Mouse (Mus musculus) forebrain, postnatal 0 days (tissue): Measurements from ENCODE around the gene Gabarapl2. TPM values are rescaled to one million over a fixed set of nuclear protein-coding genes. Genes with fewer than 3 reads are reported as not detected.

Experiments
- ATAC-seq: fragments of 200-750 bp; cut with Nextera tagmentation; 2 replicates; pipeline ENCODE4 v1.8.0; 2017; ENCODE audit warnings: mild to moderate bottlenecking, moderate library complexity
- DNase-seq: peaks from one replicate; pipeline ENCODE4 v3.0.0-alpha.2; 2015
- H3K27ac ChIP-seq: fragments of 300-500 bp; sonication (generic); 2 replicates; pipeline ENCODE4 v1.5.1; 2014; ENCODE audit warnings: low read depth, mild to moderate bottlenecking, antibody characterized with exemption, low read length, moderate library complexity, mixed read lengths
- H3K27me3 ChIP-seq: fragments of 300-500 bp; sonication (generic); 2 replicates; pipeline ENCODE4 v1.6.1; 2014; ENCODE audit warnings: mild to moderate bottlenecking, low read length, mixed read lengths; ENCODE audit not compliant: insufficient read depth
- H3K36me3 ChIP-seq: fragments of 300-500 bp; sonication (generic); 2 replicates; pipeline ENCODE4 v1.6.1; 2014; ENCODE audit warnings: mild to moderate bottlenecking, moderate library complexity; ENCODE audit not compliant: insufficient read depth
- H3K4me1 ChIP-seq: fragments of 300-500 bp; sonication (generic); 2 replicates; pipeline ENCODE4 v1.6.1; 2014; ENCODE audit warnings: antibody characterized with exemption; ENCODE audit not compliant: insufficient read depth
- H3K4me2 ChIP-seq: fragments of 300-500 bp; sonication (generic); 2 replicates; pipeline ENCODE4 v1.6.1; 2014; ENCODE audit warnings: low read depth, mild to moderate bottlenecking, moderate library complexity
- H3K4me3 ChIP-seq: fragments of 300-500 bp; sonication (generic); 2 replicates; pipeline ENCODE4 v1.5.1; 2014; ENCODE audit warnings: low read depth, low read length, mixed read lengths
- H3K9ac ChIP-seq: fragments of 300-500 bp; sonication (generic); 2 replicates; pipeline ENCODE4 v1.6.1; 2014; ENCODE audit warnings: mild to moderate bottlenecking
- H3K9me3 ChIP-seq: fragments of 300-500 bp; sonication (generic); 2 replicates; pipeline ENCODE4 v1.6.1; 2016; ENCODE audit warnings: low read length
- CTCF ChIP-seq: sonication (generic); IDR thresholded peaks from 2 replicates; pipeline ENCODE4 v1.5.1; 2016; ENCODE audit warnings: antibody characterized with exemption, control low read depth, low read depth
- WGBS: fragments of 180-500 bp; shearing (Covaris S2); extraction: QIAGEN DNeasy Blood & Tissue Kit; methylation state at CpG from one replicate; pipeline ENCODE4 v1.1.7; 2014; 5-methylcytosine and 5-hydroxymethylcytosine counted together
- polyA plus RNA-seq: library from polyadenylated mRNA; unstranded; fragments of >200 nt; fragmentation: Nextera tagmentation; extraction: Ambion mirVana; gene quantifications from 2 replicates; pipeline ENCODE4 v1.2.1, GENCODE M21; 2015
- total RNA-seq: library from RNA; depleted of rRNA; stranded (reverse); fragments of >200 nt; gene quantifications from 2 replicates; pipeline ENCODE4 v1.2.3, GENCODE M21; 2014

Gabarapl2 gene
- total and polyA plus RNA-seq, 2 experiments from 2014 or later: 155 to 489 TPM

- TF ChIP-seq CTCF: no peak
- Histone ChIP-seq H3K27ac (no peak overlapping the region), H3K4me2 (no peak overlapping the region), H3K36me3 (no peaks in the 10 kb centered on the region), H3K9ac (no peak overlapping the region), H3K9me3 (no peaks in the 10 kb centered on the region), H3K4me3 (no peak overlapping the region), H3K4me1 (no peaks in the 10 kb centered on the region), H3K27me3 (no peaks in the 10 kb centered on the region)
- no peak for DNase-seq
- 82% methylated on average over 5 of the region's 5 CpGs for WGBS
- no peak for ATAC-seq
Measured at GRCm38 (mm10) chr8:111967246-111967870, 26.9 kb downstream of the Gabarapl2 start.

- Histone ChIP-seq H3K4me2 (no peak overlapping the region), H3K36me3 (no peaks in the 10 kb centered on the region), H3K9me3 (no peaks in the 10 kb centered on the region), H3K4me1 (no peaks in the 10 kb centered on the region), H3K27me3 (no peaks in the 10 kb centered on the region), H3K27ac (no peak overlapping the region), H3K4me3 (no peak overlapping the region), H3K9ac (no peak overlapping the region)
- TF ChIP-seq CTCF: no peak
- DNase-seq (no peak), ATAC-seq (no peak)
- WGBS: 79% methylated on average over 10 of the region's 10 CpGs
Measured at GRCm38 (mm10) chr8:111968541-111968940, 28.0 kb downstream of the Gabarapl2 start.

GRCm38 (mm10) chr8:111968991-111969390 is 28.5 kb downstream of the Gabarapl2 start:
- Histone ChIP-seq H3K4me3 (no peak overlapping the region), H3K27me3 (no peaks in the 10 kb centered on the region), H3K9ac (no peak overlapping the region), H3K9me3 (no peaks in the 10 kb centered on the region), H3K4me2 (no peak overlapping the region), H3K4me1 (no peaks in the 10 kb centered on the region), H3K27ac (no peak overlapping the region), H3K36me3 (no peaks in the 10 kb centered on the region)
- no peak for ATAC-seq
- DNase-seq: no peak
- 34% methylated on average over 5 of the region's 5 CpGs for WGBS
- no peak for TF ChIP-seq CTCF

GRCm38 (mm10) chr8:111974138-111974537 is 33.6 kb downstream of the Gabarapl2 start:
- 95% methylated on average over 12 of the region's 12 CpGs for WGBS
- DNase-seq (no peak), ATAC-seq (no peak)
- Histone ChIP-seq H3K4me3 (no peak overlapping the region), H3K9ac (no peak overlapping the region), H3K27me3 (no peaks in the 10 kb centered on the region), H3K9me3 (no peaks in the 10 kb centered on the region), H3K4me1 (no peaks in the 10 kb centered on the region), H3K27ac (no peak overlapping the region), H3K36me3 (peaks cover 7% of the 10 kb centered on the region; the same call in 1 of the 2 replicates), H3K4me2 (no peak overlapping the region)
- TF ChIP-seq CTCF: no peak

GRCm38 (mm10) chr8:111975706-111976105 is 35.2 kb downstream of the Gabarapl2 start:
- DNase-seq: no peak
- ATAC-seq: no peak
- Histone ChIP-seq H3K4me1 (no peaks in the 10 kb centered on the region), H3K27me3 (no peaks in the 10 kb centered on the region), H3K9ac (no peak overlapping the region), H3K4me3 (no peak overlapping the region), H3K36me3 (peaks cover 8% of the 10 kb centered on the region; the same call in 1 of the 2 replicates), H3K9me3 (no peaks in the 10 kb centered on the region), H3K27ac (no peak overlapping the region), H3K4me2 (no peak overlapping the region)
- WGBS: 97% methylated on average over 2 of the region's 2 CpGs
- no peak for TF ChIP-seq CTCF

GRCm38 (mm10) chr8:111976326-111976725 is 35.8 kb downstream of the Gabarapl2 start:
- Histone ChIP-seq H3K27me3 (no peaks in the 10 kb centered on the region), H3K4me1 (no peaks in the 10 kb centered on the region), H3K9ac (no peak overlapping the region), H3K27ac (no peak overlapping the region), H3K4me3 (no peak overlapping the region), H3K36me3 (peaks cover 8% of the 10 kb centered on the region; the same call in 1 of the 2 replicates), H3K9me3 (no peaks in the 10 kb centered on the region), H3K4me2 (no peak overlapping the region)
- 98% methylated on average over 2 of the region's 2 CpGs for WGBS
- no peak for DNase-seq
- ATAC-seq: no peak
- no peak for TF ChIP-seq CTCF

GRCm38 (mm10) chr8:111978147-111978546 is 37.6 kb downstream of the Gabarapl2 start:
- Histone ChIP-seq H3K27me3 (no peaks in the 10 kb centered on the region), H3K4me3 (no peak overlapping the region), H3K9ac (no peak overlapping the region), H3K27ac (no peak overlapping the region), H3K4me1 (no peaks in the 10 kb centered on the region), H3K9me3 (no peaks in the 10 kb centered on the region), H3K4me2 (no peak overlapping the region), H3K36me3 (peaks cover 14% of the 10 kb centered on the region; the same call in 1 of the 2 replicates)
- ATAC-seq (no peak), DNase-seq (no peak)
- 84% methylated on average over 10 of the region's 10 CpGs for WGBS
- TF ChIP-seq CTCF: no peak
